Mouse (Mus musculus): Measurements from ENCODE around the gene Alox12b. TPM values are rescaled to one million over a fixed set of nuclear protein-coding genes. Genes with fewer than 3 reads are reported as not detected.

Alox12b gene
- total and polyA plus RNA-seq, 3 experiments = not detected

DNA sequence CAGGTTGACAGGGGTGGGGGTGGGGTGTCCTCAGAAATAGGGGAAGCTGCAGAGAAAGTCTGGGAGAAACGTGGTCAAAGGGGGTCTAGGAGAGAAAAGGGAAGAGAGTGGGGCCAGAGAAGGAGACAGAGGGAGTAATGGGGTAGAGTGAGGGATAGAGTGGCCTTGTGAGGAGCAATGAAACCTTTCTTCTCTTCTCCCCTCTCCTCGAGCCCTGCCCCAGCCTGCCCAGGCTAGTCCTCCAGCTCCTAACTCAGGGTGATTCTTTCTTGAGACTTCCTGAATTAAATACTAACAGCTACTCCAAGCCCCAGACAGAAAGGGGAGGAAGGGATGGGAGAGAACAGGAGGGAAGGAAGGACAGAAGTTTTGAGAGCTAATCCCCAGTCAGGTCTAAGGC is 61.9 kb downstream of the Alox12b start:
- no peaks in the 10 kb centered on the region for H3K4me1 ChIP-seq (ENCODE audit: control insufficient read depth in 1 of 2, insufficient read depth in 2 of 2, low read length in 2 of 2)
- H3K79me2 ChIP-seq (ENCODE audit: control insufficient read depth, insufficient read depth, low read length, poor library complexity) = no peaks in the 10 kb centered on the region
- no peak for DNase-seq (ENCODE audit: low read depth, low spot score)
- H3K27ac ChIP-seq (ENCODE audit: control insufficient read depth, low read depth, low read length) = no peak overlapping the region
- H3K4me3 ChIP-seq (ENCODE audit: control insufficient read depth in 1 of 2, insufficient read depth in 1 of 2, low read depth in 2 of 2, low read length in 2 of 2) = no peak overlapping the region
- TF ChIP-seq SIN3A (IDR thresholded peaks at IDR 0.05; ENCODE audit: low read length) (no peak), USF2 (IDR thresholded peaks at IDR 0.05; ENCODE audit: borderline replicate concordance in 1 of 2, insufficient read depth in 1 of 2, low read depth in 1 of 2, low read length in 2 of 2) (no peak), ZMIZ1 (IDR thresholded peaks at IDR 0.05; ENCODE audit: low read depth, low read length) (no peak), USF1 (IDR thresholded peaks at IDR 0.05; ENCODE audit: low read depth, low read length) (no peak), RCOR1 (IDR thresholded peaks at IDR 0.05; ENCODE audit: low read depth, low read length) (no peak), KAT2A (conservative IDR thresholded peaks at IDR 0.05; ENCODE audit: low read depth, low read length) (no peak), CHD2 (IDR thresholded peaks at IDR 0.05; ENCODE audit: low read length) (no peak), MXI1 (IDR thresholded peaks at IDR 0.05; ENCODE audit: low read depth, low read length) (no peak), EP300 (IDR thresholded peaks at IDR 0.05; ENCODE audit: low read depth in 1 of 2, low read length in 2 of 2) (no peak), ETS1 (IDR thresholded peaks at IDR 0.05; ENCODE audit: low read depth, low read length) (no peak), POLR2AphosphoS5 (IDR thresholded peaks at IDR 0.05; ENCODE audit: borderline replicate concordance, low read depth, low read length) (no peak), NRF1 (IDR thresholded peaks at IDR 0.05; ENCODE audit: insufficient read depth, low read depth, low read length, poor library complexity, severe bottlenecking) (no peak)
- no peak overlapping the region for H3K9ac ChIP-seq (ENCODE audit: control insufficient read depth, low read depth, low read length, poor library complexity, severe bottlenecking)
- no peaks in the 10 kb centered on the region for H3K36me3 ChIP-seq (ENCODE audit: control insufficient read depth in 1 of 2, insufficient read depth in 2 of 2, low read length in 2 of 2)
- H3K27me3 ChIP-seq (ENCODE audit: control insufficient read depth in 1 of 2, insufficient read depth in 2 of 2, low read length in 2 of 2) = peaks cover 5 to 11% of the 10 kb centered on the region in 2 experiments
- H3K9me3 ChIP-seq (replicated peaks; ENCODE audit: insufficient read depth, low read length) = no peaks in the 10 kb centered on the region

Other genes with a start within 250 kb of the Alox12b start
- not detected in 2 replicates for gene Odf4, start 229.9 kb upstream of the Alox12b start, total RNA-seq (2012; rRNA removed)
- not detected for gene Odf4, start 229.9 kb upstream of the Alox12b start, polyA plus RNA-seq (2012; ENCODE audit: insufficient read depth in 1 of 2, insufficient read length in 2 of 2, low read depth in 1 of 2, low replicate concordance in 2 of 2, missing spikeins in 1 of 2)
- 0.23 TPM in 1 of 2 replicates, not detected in the other for gene Arhgef15, start 199.5 kb upstream of the Alox12b start, total RNA-seq (2012; rRNA removed)
- under 1 TPM in 1 of 2 experiments, not detected in 1; 0.74 TPM for gene Arhgef15, start 199.5 kb upstream of the Alox12b start, polyA plus RNA-seq (2012; ENCODE audit: insufficient read depth in 1 of 2, insufficient read length in 2 of 2, low read depth in 1 of 2, low replicate concordance in 2 of 2, missing spikeins in 1 of 2)
- gene Slc25a35, start 188.9 kb upstream of the Alox12b start, total RNA-seq (2012; rRNA removed) = 3.3 and 4.9 TPM in 2 replicates
- gene Slc25a35, start 188.9 kb upstream of the Alox12b start, polyA plus RNA-seq (2012; ENCODE audit: insufficient read depth in 1 of 2, insufficient read length in 2 of 2, low read depth in 1 of 2, low replicate concordance in 2 of 2, missing spikeins in 1 of 2) = 1 to 10 TPM in 1 of 2 experiments, not detected in 1; 3.3 TPM
- gene Rangrf, start 181.8 kb upstream of the Alox12b start, total RNA-seq (2012; rRNA removed) = 182 and 207 TPM in 2 replicates
- 100 to 1,000 TPM in 1 of 2 experiments, not detected in 1; 159 TPM for gene Rangrf, start 181.8 kb upstream of the Alox12b start, polyA plus RNA-seq (2012; ENCODE audit: insufficient read depth in 1 of 2, insufficient read length in 2 of 2, low read depth in 1 of 2, low replicate concordance in 2 of 2, missing spikeins in 1 of 2)
- gene Pfas, start 148.5 kb upstream of the Alox12b start, total RNA-seq (2012; rRNA removed) = 124 and 130 TPM in 2 replicates
- 100 to 1,000 TPM in 1 of 2 experiments, 10 to 100 TPM in 1; 63.5 to 149 TPM for gene Pfas, start 148.5 kb upstream of the Alox12b start, polyA plus RNA-seq (2012; ENCODE audit: insufficient read depth in 1 of 2, insufficient read length in 2 of 2, low read depth in 1 of 2, low replicate concordance in 2 of 2, missing spikeins in 1 of 2)
- gene Ctc1, start 141.1 kb upstream of the Alox12b start, total RNA-seq (2012; rRNA removed) = 16.0 and 19.5 TPM in 2 replicates
- gene Ctc1, start 141.1 kb upstream of the Alox12b start, polyA plus RNA-seq (2012; ENCODE audit: insufficient read depth in 1 of 2, insufficient read length in 2 of 2, low read depth in 1 of 2, low replicate concordance in 2 of 2, missing spikeins in 1 of 2) = 10 to 100 TPM in 1 of 2 experiments, not detected in 1; 59.1 TPM
- 120 and 124 TPM in 2 replicates for gene Aurkb, start 111.3 kb upstream of the Alox12b start, total RNA-seq (2012; rRNA removed)
- 100 to 1,000 TPM; 159 to 170 TPM for gene Aurkb, start 111.3 kb upstream of the Alox12b start, polyA plus RNA-seq (2012; ENCODE audit: insufficient read depth in 1 of 2, insufficient read length in 2 of 2, low read depth in 1 of 2, low replicate concordance in 2 of 2, missing spikeins in 1 of 2)
- gene Borcs6, start 97.3 kb upstream of the Alox12b start, total RNA-seq (2012; rRNA removed) = 9.2 and 10.2 TPM in 2 replicates
- 1 to 10 TPM in 1 of 2 experiments, not detected in 1; 9.3 TPM for gene Borcs6, start 97.3 kb upstream of the Alox12b start, polyA plus RNA-seq (2012; ENCODE audit: insufficient read depth in 1 of 2, insufficient read length in 2 of 2, low read depth in 1 of 2, low replicate concordance in 2 of 2, missing spikeins in 1 of 2)
- gene Tmem107, start 86.2 kb upstream of the Alox12b start, total RNA-seq (2012; rRNA removed) = 44.8 and 47.0 TPM in 2 replicates
- 10 to 100 TPM in 1 of 2 experiments, not detected in 1; 79.5 TPM for gene Tmem107, start 86.2 kb upstream of the Alox12b start, polyA plus RNA-seq (2012; ENCODE audit: insufficient read depth in 1 of 2, insufficient read length in 2 of 2, low read depth in 1 of 2, low replicate concordance in 2 of 2, missing spikeins in 1 of 2)
- 3.3 and 4.2 TPM in 2 replicates for gene Vamp2, start 68.5 kb upstream of the Alox12b start, total RNA-seq (2012; rRNA removed)
- gene Vamp2, start 68.5 kb upstream of the Alox12b start, polyA plus RNA-seq (2012; ENCODE audit: insufficient read depth in 1 of 2, insufficient read length in 2 of 2, low read depth in 1 of 2, low replicate concordance in 2 of 2, missing spikeins in 1 of 2) = 10 to 100 TPM in 1 of 2 experiments, not detected in 1; 28.9 TPM
- 4.5 and 5.6 TPM in 2 replicates for gene Per1, start 61.8 kb upstream of the Alox12b start, total RNA-seq (2012; rRNA removed)
- gene Per1, start 61.8 kb upstream of the Alox12b start, polyA plus RNA-seq (2012; ENCODE audit: insufficient read depth in 1 of 2, insufficient read length in 2 of 2, low read depth in 1 of 2, low replicate concordance in 2 of 2, missing spikeins in 1 of 2) = 10 to 100 TPM in 1 of 2 experiments, not detected in 1; 34.9 TPM
- 0.08 TPM in 1 of 2 replicates, not detected in the other for gene Hes7, start 36.6 kb upstream of the Alox12b start, total RNA-seq (2012; rRNA removed)
- gene Hes7, start 36.6 kb upstream of the Alox12b start, polyA plus RNA-seq (2012; ENCODE audit: insufficient read depth in 1 of 2, insufficient read length in 2 of 2, low read depth in 1 of 2, low replicate concordance in 2 of 2, missing spikeins in 1 of 2) = 1 to 10 TPM in 1 of 2 experiments, not detected in 1; 1.4 TPM
- gene 9130213A22Rik, start 34.4 kb upstream of the Alox12b start, total RNA-seq (2012; rRNA removed) = 0.08 TPM in 1 of 2 replicates, not detected in the other
- under 1 TPM in 1 of 2 experiments, not detected in 1; 0.26 TPM for gene 9130213A22Rik, start 34.4 kb upstream of the Alox12b start, polyA plus RNA-seq (2012; ENCODE audit: insufficient read depth in 1 of 2, insufficient read length in 2 of 2, low read depth in 1 of 2, low replicate concordance in 2 of 2, missing spikeins in 1 of 2)
- not detected in 2 replicates for gene Aloxe3, start 31.1 kb upstream of the Alox12b start, total RNA-seq (2012; rRNA removed)
- under 1 TPM in 1 of 2 experiments, not detected in 1; 0.13 TPM for gene Aloxe3, start 31.1 kb upstream of the Alox12b start, polyA plus RNA-seq (2012; ENCODE audit: insufficient read depth in 1 of 2, insufficient read length in 2 of 2, low read depth in 1 of 2, low replicate concordance in 2 of 2, missing spikeins in 1 of 2)
- gene Alox8, start 40.9 kb downstream of the Alox12b start, total RNA-seq (2012; rRNA removed) = 0.31 and 0.56 TPM in 2 replicates
- gene Alox8, start 40.9 kb downstream of the Alox12b start, polyA plus RNA-seq (2012; ENCODE audit: insufficient read depth in 1 of 2, insufficient read length in 2 of 2, low read depth in 1 of 2, low replicate concordance in 2 of 2, missing spikeins in 1 of 2) = under 1 TPM in 1 of 2 experiments, not detected in 1; 0.07 TPM
- gene Gucy2e, start 80.0 kb downstream of the Alox12b start, total RNA-seq (2012; rRNA removed) = not detected in 2 replicates
- not detected for gene Gucy2e, start 80.0 kb downstream of the Alox12b start, polyA plus RNA-seq (2012; ENCODE audit: insufficient read depth in 1 of 2, insufficient read length in 2 of 2, low read depth in 1 of 2, low replicate concordance in 2 of 2, missing spikeins in 1 of 2)
- 16.5 and 17.8 TPM in 2 replicates for gene Cntrob, start 166.8 kb downstream of the Alox12b start, total RNA-seq (2012; rRNA removed)
- 10 to 100 TPM in 1 of 2 experiments, not detected in 1; 38.3 TPM for gene Cntrob, start 166.8 kb downstream of the Alox12b start, polyA plus RNA-seq (2012; ENCODE audit: insufficient read depth in 1 of 2, insufficient read length in 2 of 2, low read depth in 1 of 2, low replicate concordance in 2 of 2, missing spikeins in 1 of 2)
- gene Trappc1, start 167.0 kb downstream of the Alox12b start, total RNA-seq (2012; rRNA removed) = 57.6 and 58.6 TPM in 2 replicates
- gene Trappc1, start 167.0 kb downstream of the Alox12b start, polyA plus RNA-seq (2012; ENCODE audit: insufficient read depth in 1 of 2, insufficient read length in 2 of 2, low read depth in 1 of 2, low replicate concordance in 2 of 2, missing spikeins in 1 of 2) = 10 to 100 TPM in 1 of 2 experiments, not detected in 1; 89.8 TPM
- gene Kcnab3, start 169.3 kb downstream of the Alox12b start, total RNA-seq (2012; rRNA removed) = 3.0 and 3.8 TPM in 2 replicates
- 1 to 10 TPM in 1 of 2 experiments, not detected in 1; 6.2 TPM for gene Kcnab3, start 169.3 kb downstream of the Alox12b start, polyA plus RNA-seq (2012; ENCODE audit: insufficient read depth in 1 of 2, insufficient read length in 2 of 2, low read depth in 1 of 2, low replicate concordance in 2 of 2, missing spikeins in 1 of 2)
- gene Rnf227, start 183.5 kb downstream of the Alox12b start, total RNA-seq (2012; rRNA removed) = 6.4 and 11.5 TPM in 2 replicates
- gene Rnf227, start 183.5 kb downstream of the Alox12b start, polyA plus RNA-seq (2012; ENCODE audit: insufficient read depth in 1 of 2, insufficient read length in 2 of 2, low read depth in 1 of 2, low replicate concordance in 2 of 2, missing spikeins in 1 of 2) = 10 to 100 TPM in 1 of 2 experiments, not detected in 1; 12.4 TPM
- gene Chd3, start 212.4 kb downstream of the Alox12b start, total RNA-seq (2012; rRNA removed) = 37.3 and 65.8 TPM in 2 replicates
- gene Chd3, start 212.4 kb downstream of the Alox12b start, polyA plus RNA-seq (2012; ENCODE audit: insufficient read depth in 1 of 2, insufficient read length in 2 of 2, low read depth in 1 of 2, low replicate concordance in 2 of 2, missing spikeins in 1 of 2) = 10 to 100 TPM in 1 of 2 experiments, not detected in 1; 84.9 TPM
- 190 and 191 TPM in 2 replicates for gene Naa38, start 238.5 kb downstream of the Alox12b start, total RNA-seq (2012; rRNA removed)
- gene Naa38, start 238.5 kb downstream of the Alox12b start, polyA plus RNA-seq (2012; ENCODE audit: insufficient read depth in 1 of 2, insufficient read length in 2 of 2, low read depth in 1 of 2, low replicate concordance in 2 of 2, missing spikeins in 1 of 2) = 100 to 1,000 TPM in 1 of 2 experiments, not detected in 1; 173 TPM
- gene Cyb5d1, start 238.6 kb downstream of the Alox12b start, total RNA-seq (2012; rRNA removed) = 26.8 and 39.6 TPM in 2 replicates
- gene Cyb5d1, start 238.6 kb downstream of the Alox12b start, polyA plus RNA-seq (2012; ENCODE audit: insufficient read depth in 1 of 2, insufficient read length in 2 of 2, low read depth in 1 of 2, low replicate concordance in 2 of 2, missing spikeins in 1 of 2) = 10 to 100 TPM in 1 of 2 experiments, not detected in 1; 21.3 TPM
- gene Tmem88, start 241.2 kb downstream of the Alox12b start, total RNA-seq (2012; rRNA removed) = 0.39 TPM in 2 replicates
- under 1 TPM in 1 of 2 experiments, not detected in 1; 0.45 TPM for gene Tmem88, start 241.2 kb downstream of the Alox12b start, polyA plus RNA-seq (2012; ENCODE audit: insufficient read depth in 1 of 2, insufficient read length in 2 of 2, low read depth in 1 of 2, low replicate concordance in 2 of 2, missing spikeins in 1 of 2)